Mouse (Mus musculus) stomach, embryonic 15.5 days (tissue): ENCODE data around the gene Spata32. TPM values are rescaled to one million over a fixed set of nuclear protein-coding genes. Genes with fewer than 3 reads are reported as not detected.

Experiments
- ATAC-seq: fragments of 200-750 bp; cut with Nextera tagmentation; 2 replicates; pipeline ENCODE4 v1.8.0; 2017; ENCODE audit warnings: low read depth, moderate number of reproducible peaks, moderate TSS enrichment; ENCODE audit not compliant: insufficient read depth, low FRiP score
- H3K27ac ChIP-seq: fragments of 300-500 bp; sonication (generic); 2 replicates; pipeline ENCODE4 v1.5.1; 2015; ENCODE audit warnings: mild to moderate bottlenecking, inconsistent platforms
- H3K27me3 ChIP-seq: fragments of 300-500 bp; sonication (generic); replicated peaks from 2 replicates; pipeline ENCODE4 v1.6.1; 2015; ENCODE audit warnings: inconsistent platforms
- H3K36me3 ChIP-seq: fragments of 300-500 bp; sonication (generic); 2 replicates; pipeline ENCODE4 v1.6.1; 2015; ENCODE audit warnings: inconsistent platforms
- H3K4me1 ChIP-seq: fragments of 300-500 bp; sonication (generic); 2 replicates; pipeline ENCODE4 v1.6.1; 2015; ENCODE audit warnings: inconsistent platforms
- H3K4me2 ChIP-seq: fragments of 300-500 bp; sonication (generic); 2 replicates; pipeline ENCODE4 v1.6.1; 2015; ENCODE audit warnings: mild to moderate bottlenecking, inconsistent platforms
- H3K4me3 ChIP-seq: fragments of 300-500 bp; sonication (generic); replicated peaks from 2 replicates; pipeline ENCODE4 v1.5.1; 2015; ENCODE audit warnings: inconsistent platforms
- H3K9ac ChIP-seq: fragments of 300-500 bp; sonication (generic); 2 replicates; pipeline ENCODE4 v1.6.1; 2015; ENCODE audit warnings: inconsistent platforms
- H3K9me3 ChIP-seq: fragments of 300-500 bp; sonication (generic); 2 replicates; pipeline ENCODE4 v1.6.1; 2016; ENCODE audit warnings: inconsistent platforms
- WGBS: fragments of 180-500 bp; shearing (Covaris S2); methylation state at CpG from one replicate; pipeline ENCODE4 v1.1.7; 2015; 5-methylcytosine and 5-hydroxymethylcytosine counted together
- polyA plus RNA-seq: library from polyadenylated mRNA; unstranded; fragments of >200 nt; fragmentation: Nextera tagmentation; extraction: Ambion mirVana; gene quantifications from 2 replicates; pipeline ENCODE4 v1.2.1, GENCODE M21; 2015

Spata32 gene
- polyA plus RNA-seq, 1 experiment from 2014 or later, result not detected

GRCm38 (mm10) chr11:103170494-103171285, 47.5 kb downstream of the Spata32 start, which contains the start of gene Fmnl1:
Fmnl1 (plus strand) TSS chr11:103171107.
- Histone ChIP-seq H3K4me3 (peak within 1 kb of the TSS; percentile 54), H3K4me1 (peaks cover 9% of the 10 kb centered on the region), H3K9ac (peak within 1 kb of the TSS; percentile 39), H3K27me3 (peaks cover 33% of the 10 kb centered on the region), H3K9me3 (no peaks in the 10 kb centered on the region), H3K4me2 (peak within 1 kb of the TSS; percentile 96), H3K27ac (no peak within 1 kb of the TSS), H3K36me3 (no peaks in the 10 kb centered on the region)
- WGBS, result under 1% methylated on average over 81 of the region's 84 CpGs
- ATAC-seq, result 0 out of 2 replicates have a peak, but pooled peaks have one; percentile 36

GRCm38 (mm10) chr11:103170111-103170493, 48.1 kb downstream of the Spata32 start:
- Histone ChIP-seq H3K4me3 (peak overlapping the region; percentile 54; the same call in 1 of the 2 replicates), H3K9me3 (no peaks in the 10 kb centered on the region), H3K27ac (no peak overlapping the region), H3K36me3 (no peaks in the 10 kb centered on the region), H3K27me3 (peaks cover 33% of the 10 kb centered on the region), H3K9ac (no peak overlapping the region), H3K4me1 (peaks cover 9% of the 10 kb centered on the region), H3K4me2 (peak overlapping the region; percentile 96)
- no peak for ATAC-seq
- WGBS, result 42% methylated on average over 3 of the region's 3 CpGs

- peaks cover 9% of the 10 kb centered on the region for H3K4me1 ChIP-seq
- peaks cover 33% of the 10 kb centered on the region for H3K27me3 ChIP-seq
- H3K9me3 ChIP-seq, result no peaks in the 10 kb centered on the region
- no peak overlapping the region for H3K27ac ChIP-seq
- H3K36me3 ChIP-seq, result no peaks in the 10 kb centered on the region
- H3K4me2 ChIP-seq, result no peak overlapping the region
- H3K4me3 ChIP-seq, result no peak overlapping the region
- ATAC-seq, result no peak
- 81% methylated on average over 5 of the region's 5 CpGs for WGBS
- H3K9ac ChIP-seq, result no peak overlapping the region
These were observed 48.6 kb downstream of the Spata32 start for GRCm38 (mm10) chr11:103169664-103170063.

GRCm38 (mm10) chr11:103168690-103169390, 49.4 kb downstream of the Spata32 start:
- 27% methylated on average over 9 of the region's 9 CpGs for WGBS
- Histone ChIP-seq H3K9ac (no peak overlapping the region), H3K9me3 (no peaks in the 10 kb centered on the region), H3K4me2 (no peak overlapping the region), H3K27me3 (peaks cover 33% of the 10 kb centered on the region), H3K4me3 (no peak overlapping the region), H3K4me1 (peaks cover 13% of the 10 kb centered on the region), H3K36me3 (no peaks in the 10 kb centered on the region), H3K27ac (no peak overlapping the region)
- no peak for ATAC-seq

GRCm38 (mm10) chr11:103164391-103164790, 53.8 kb downstream of the Spata32 start:
- 0 out of 2 replicates have a peak, but pooled peaks cover 4% of the 10 kb centered on the region for H3K4me1 ChIP-seq
- no peaks in the 10 kb centered on the region for H3K36me3 ChIP-seq
- H3K27ac ChIP-seq, result no peak overlapping the region
- 26% methylated on average over 10 of the region's 10 CpGs for WGBS
- H3K27me3 ChIP-seq, result peaks cover 6% of the 10 kb centered on the region; the same call in 1 of the 2 replicates
- H3K4me2 ChIP-seq, result peak overlapping the region; percentile 16; the same call in 1 of the 2 replicates
- no peaks in the 10 kb centered on the region for H3K9me3 ChIP-seq
- H3K4me3 ChIP-seq, result no peak overlapping the region
- no peak overlapping the region for H3K9ac ChIP-seq
- ATAC-seq, result no peak

- no peak for ATAC-seq
- H3K4me2 ChIP-seq, result no peak overlapping the region
- H3K9me3 ChIP-seq, result no peaks in the 10 kb centered on the region
- H3K27me3 ChIP-seq, result no peaks in the 10 kb centered on the region
- no peak overlapping the region for H3K4me3 ChIP-seq
- no peaks in the 10 kb centered on the region for H3K36me3 ChIP-seq
- H3K9ac ChIP-seq, result no peak overlapping the region
- peaks cover 11% of the 10 kb centered on the region for H3K4me1 ChIP-seq
- WGBS, result 86% methylated on average over 5 of the region's 5 CpGs
- H3K27ac ChIP-seq, result no peak overlapping the region
These were observed 56.1 kb downstream of the Spata32 start for GRCm38 (mm10) chr11:103162132-103162531.

GRCm38 (mm10) chr11:103161449-103161848, 56.8 kb downstream of the Spata32 start:
- Histone ChIP-seq H3K9ac (no peak overlapping the region), H3K4me3 (no peak overlapping the region), H3K27me3 (no peaks in the 10 kb centered on the region), H3K4me2 (no peak overlapping the region), H3K4me1 (peaks cover 11% of the 10 kb centered on the region), H3K9me3 (no peaks in the 10 kb centered on the region), H3K36me3 (no peaks in the 10 kb centered on the region), H3K27ac (no peak overlapping the region)
- no peak for ATAC-seq
- WGBS, result 71% methylated on average over 7 of the region's 7 CpGs

GRCm38 (mm10) chr11:103160738-103161137, 57.5 kb downstream of the Spata32 start:
- H3K27me3 ChIP-seq, result no peaks in the 10 kb centered on the region
- H3K4me3 ChIP-seq, result no peak overlapping the region
- H3K36me3 ChIP-seq, result no peaks in the 10 kb centered on the region
- H3K9me3 ChIP-seq, result no peaks in the 10 kb centered on the region
- no peak overlapping the region for H3K27ac ChIP-seq
- 86% methylated on average over 11 of the region's 11 CpGs for WGBS
- H3K4me1 ChIP-seq, result peaks cover 11% of the 10 kb centered on the region
- no peak overlapping the region for H3K9ac ChIP-seq
- no peak overlapping the region for H3K4me2 ChIP-seq
- ATAC-seq, result no peak

GRCm38 (mm10) chr11:103158621-103159478, 59.4 kb downstream of the Spata32 start:
- Histone ChIP-seq H3K27me3 (no peaks in the 10 kb centered on the region), H3K4me3 (peak overlapping the region; percentile 38), H3K27ac (peak overlapping the region; percentile 45), H3K9me3 (no peaks in the 10 kb centered on the region), H3K9ac (no peak overlapping the region), H3K4me1 (peaks cover 7% of the 10 kb centered on the region), H3K4me2 (peak overlapping the region; percentile 68), H3K36me3 (no peaks in the 10 kb centered on the region)
- peak; percentile 93 for ATAC-seq
- WGBS, result 2% methylated on average over 25 of the region's 25 CpGs
